In genomic region chr1:45948988-45949387, GRCm38 (mm10) we compare ENCODE assay signal across 31 mouse cellular contexts. TPM values are rescaled to one million over a fixed set of nuclear protein-coding genes. Genes with fewer than 3 reads are reported as not detected.
A peak's percentile ranks its signal among the peaks of the same experiment; 100 is the strongest.
DNase-seq lines count a peak whose midpoint lies in the region; ATAC-seq and TF ChIP-seq lines count a peak whose summit lies in the region.
"Had no signal": no experiment of that assay in that cellular context is flagged by ENCODE, and none has a peak within 500 bp of the region (broad histone marks: within the 10 kb centered on the region; RNA-seq: fewer than 3 reads in every experiment).

No protein-coding gene starts in this region.

- no peak for ATAC-seq in hindbrain, postnatal 0 days
- no peak for ATAC-seq in hindbrain, embryonic 12.5 days (ENCODE audit: low FRiP score)
- ATAC-seq in liver, embryonic 12.5 days: no peak
- ATAC-seq in Patski: no peak
- ATAC-seq: forebrain, embryonic 14.5 days; hindbrain, embryonic 16.5 days had no signal

- H3K4me2 ChIP-seq in hindbrain, postnatal 0 days (ENCODE audit: low read depth, low read length): no peak overlapping the region
- no peak overlapping the region for H3K4me2 ChIP-seq in hindbrain, embryonic 12.5 days (replicated peaks)
- no peak overlapping the region for H3K4me2 ChIP-seq in liver, embryonic 12.5 days
- H3K4me2 ChIP-seq: embryonic facial prominence, embryonic 15.5 days; heart, embryonic 12.5 days; limb, embryonic 13.5 days had no signal

- H3K9me3 ChIP-seq in hindbrain, postnatal 0 days (ENCODE audit: low read length): no peaks in the 10 kb centered on the region
- H3K9me3 ChIP-seq in hindbrain, embryonic 12.5 days (replicated peaks): no peaks in the 10 kb centered on the region
- H3K9me3 ChIP-seq in liver, embryonic 12.5 days (replicated peaks): no peaks in the 10 kb centered on the region
- H3K9me3 ChIP-seq: embryonic facial prominence, embryonic 15.5 days; heart, embryonic 12.5 days; limb, embryonic 13.5 days had no signal

- no peak overlapping the region for H3K4me3 ChIP-seq in hindbrain, postnatal 0 days (ENCODE audit: low read length)
- no peak overlapping the region for H3K4me3 ChIP-seq in hindbrain, embryonic 12.5 days
- H3K4me3 ChIP-seq in liver, adult 2 months (ENCODE audit: insufficient read depth, low read depth, low read length): no peak overlapping the region
- H3K4me3 ChIP-seq in liver, embryonic 12.5 days: no peak overlapping the region
- H3K4me3 ChIP-seq: embryonic facial prominence, embryonic 15.5 days; heart, embryonic 12.5 days; limb, embryonic 13.5 days had no signal

- TF ChIP-seq POLR2A in liver, adult 2 months (IDR thresholded peaks at IDR 0.05; ENCODE audit: extremely low read depth, insufficient read depth, low read length): no peak

- H3K27me3 ChIP-seq in hindbrain, postnatal 0 days (ENCODE audit: insufficient read depth, low read length): no peaks in the 10 kb centered on the region
- no peaks in the 10 kb centered on the region for H3K27me3 ChIP-seq in hindbrain, embryonic 12.5 days
- no peaks in the 10 kb centered on the region for H3K27me3 ChIP-seq in liver, adult 2 months (ENCODE audit: control insufficient read depth, insufficient read depth, low read length)
- no peaks in the 10 kb centered on the region; the same call in 1 of the 2 replicates for H3K27me3 ChIP-seq in liver, embryonic 12.5 days (replicated peaks)
- peaks cover 9% of the 10 kb centered on the region for H3K27me3 ChIP-seq in Patski
- H3K27me3 ChIP-seq: embryonic facial prominence, embryonic 15.5 days; heart, embryonic 12.5 days; limb, embryonic 13.5 days had no signal

- DNase-seq in hindbrain, postnatal 0 days (ENCODE audit: low spot score): no peak
- peak; percentile 31 for DNase-seq in liver, adult 2 months (ENCODE audit: extremely low read depth, low read depth, low spot score)
- DNase-seq in A20 (ENCODE audit: low read depth, low spot score) (peak; percentile 7), Patski (ENCODE audit: low read depth, low spot score) (no peak)
- DNase-seq in cerebellum, adult 18-20 months: no peak
- DNase-seq: cerebellum, adult 9-11 months; gastrocnemius, postnatal 14 days; heart, adult 11 months; heart, postnatal 14 days; kidney, adult 11 months; kidney, postnatal 10 days; layer of hippocampus, postnatal 36 days; lung, adult 18-20 months; lung, postnatal 4 days; midbrain, embryonic 14.5 days had no signal

- no peaks in the 10 kb centered on the region for H3K4me1 ChIP-seq in hindbrain, postnatal 0 days (ENCODE audit: insufficient read depth, low read length)
- no peaks in the 10 kb centered on the region for H3K4me1 ChIP-seq in hindbrain, embryonic 12.5 days
- no peaks in the 10 kb centered on the region for H3K4me1 ChIP-seq in liver, adult 2 months (ENCODE audit: control insufficient read depth, insufficient read depth, low read length)
- no peaks in the 10 kb centered on the region for H3K4me1 ChIP-seq in liver, embryonic 12.5 days
- H3K4me1 ChIP-seq: embryonic facial prominence, embryonic 15.5 days; heart, embryonic 12.5 days; limb, embryonic 13.5 days had no signal

- TF ChIP-seq CTCF in hindbrain, postnatal 0 days (IDR thresholded peaks at IDR 0.05; ENCODE audit: low read depth): peak; percentile 14; the same call in 1 of the 2 replicates
- 0 out of 2 replicates have a peak, but pooled peaks have one; percentile 3 for TF ChIP-seq CTCF in liver, adult 2 months (IDR thresholded peaks at IDR 0.05; ENCODE audit: low read depth, low read length)
- peak; percentile 32 for TF ChIP-seq CTCF in Patski (IDR thresholded peaks at IDR 0.05)

- CTCF ChIA-PET in Patski (lab: Charles Lee): interaction anchor here (0.7 to 2.9 kb wide), 9 partner anchors 9 to 133 kb away, joined by 3 to 12 read pairs (median 3); no protein-coding TSS in a partner anchor

- no peak overlapping the region for H3K9ac ChIP-seq in hindbrain, postnatal 0 days (replicated peaks; ENCODE audit: low read length)
- no peak overlapping the region for H3K9ac ChIP-seq in hindbrain, embryonic 12.5 days
- no peak overlapping the region for H3K9ac ChIP-seq in liver, adult 2 months (ENCODE audit: low read depth, low read length)
- H3K9ac ChIP-seq in liver, embryonic 12.5 days: no peak overlapping the region
- H3K9ac ChIP-seq: embryonic facial prominence, embryonic 15.5 days; heart, embryonic 12.5 days; limb, embryonic 13.5 days had no signal

- POLR2A ChIA-PET in Patski (lab: Charles Lee): no interaction called here

- H3K36me3 ChIP-seq in hindbrain, postnatal 0 days (ENCODE audit: insufficient read depth, low read length): no peaks in the 10 kb centered on the region
- H3K36me3 ChIP-seq in hindbrain, embryonic 12.5 days: no peaks in the 10 kb centered on the region
- no peaks in the 10 kb centered on the region for H3K36me3 ChIP-seq in liver, adult 2 months (ENCODE audit: control insufficient read depth, insufficient read depth, low read length)
- no peaks in the 10 kb centered on the region for H3K36me3 ChIP-seq in liver, embryonic 12.5 days
- H3K36me3 ChIP-seq: embryonic facial prominence, embryonic 15.5 days; heart, embryonic 12.5 days; limb, embryonic 13.5 days had no signal

- no peaks in the 10 kb centered on the region for H3K79me2 ChIP-seq in liver, adult 2 months (ENCODE audit: control insufficient read depth, insufficient read depth, low read length)

- 85% methylated on average over 2 of the region's 2 CpGs for WGBS in hindbrain, postnatal 0 days
- WGBS in hindbrain, embryonic 12.5 days: 75% methylated on average over 2 of the region's 2 CpGs
- 43% methylated on average over 2 of the region's 2 CpGs for WGBS in liver, adult 2 months
- 48% methylated on average over 2 of the region's 2 CpGs for WGBS in liver, embryonic 12.5 days (ENCODE audit: insufficient replicate concordance)

- no peak overlapping the region for H3K27ac ChIP-seq in hindbrain, postnatal 0 days
- no peak overlapping the region for H3K27ac ChIP-seq in hindbrain, embryonic 12.5 days
- H3K27ac ChIP-seq in liver, adult 2 months (replicated peaks; ENCODE audit: insufficient read depth, low read depth, low read length): no peak overlapping the region
- H3K27ac ChIP-seq in liver, embryonic 12.5 days: no peak overlapping the region
- H3K27ac ChIP-seq: embryonic facial prominence, embryonic 15.5 days; limb, embryonic 13.5 days had no signal

- in situ Hi-C loops in Patski (cut with MboI; ENCODE audit: low pct_unique_long_range_greater_than_20kb): no loop called here

RNA-seq across cellular contexts. Expression of gene Slc40a1, which starts 22.7 kb away (rescaled TPM):
- total RNA-seq in hindbrain, postnatal 0 days (2014; rRNA removed): 14.4 and 15.7 TPM in 2 replicates
- polyA plus RNA-seq in hindbrain, postnatal 0 days (2015; fragmentation: Nextera tagmentation; extraction: Ambion mirVana): 26.6 and 30.1 TPM in 2 replicates
- 20.9 and 21.4 TPM in 2 replicates for polyA plus RNA-seq in hindbrain, embryonic 12.5 days (2016; fragmentation: Nextera tagmentation; extraction: Ambion mirVana)
- 124 and 166 TPM in 2 replicates for total RNA-seq in liver, adult 2 months (2014; rRNA removed)
- polyA plus RNA-seq in liver, adult 2 months (2012; rRNA removed): 42.6 and 47.4 TPM in 2 replicates
- polyA plus RNA-seq in liver, embryonic 12.5 days (2016; fragmentation: Nextera tagmentation; extraction: Ambion mirVana): 85.3 and 85.7 TPM in 2 replicates
- 42.1 TPM for polyA plus RNA-seq in Patski (2021)

RNA-seq across cellular contexts. Expression of gene Gm5269, which starts 58.9 kb away (rescaled TPM):
- not detected in 2 replicates for total RNA-seq in hindbrain, postnatal 0 days (2014; rRNA removed)
- not detected in 2 replicates for polyA plus RNA-seq in hindbrain, postnatal 0 days (2015; fragmentation: Nextera tagmentation; extraction: Ambion mirVana)
- not detected in 2 replicates for polyA plus RNA-seq in hindbrain, embryonic 12.5 days (2016; fragmentation: Nextera tagmentation; extraction: Ambion mirVana)
- total RNA-seq in liver, adult 2 months (2014; rRNA removed): not detected in 2 replicates
- not detected in 2 replicates for polyA plus RNA-seq in liver, adult 2 months (2012; rRNA removed)
- not detected in 2 replicates for polyA plus RNA-seq in liver, embryonic 12.5 days (2016; fragmentation: Nextera tagmentation; extraction: Ambion mirVana)
- polyA plus RNA-seq in Patski (2021): not detected
- total RNA-seq: adrenal gland, postnatal 36 days; common myeloid progenitor, adult 5-6 weeks; gastrocnemius, postnatal 14 days; heart, postnatal 14 days; layer of hippocampus, adult 18-20 months; layer of hippocampus, postnatal 36 days; left cerebral cortex, postnatal 25 days; megakaryocyte-erythroid progenitor cell, adult 5-6 weeks had no signal
- polyA plus RNA-seq: embryonic facial prominence, embryonic 15.5 days; forebrain, embryonic 14.5 days; heart, embryonic 12.5 days; hindbrain, embryonic 16.5 days; limb, embryonic 13.5 days; midbrain, embryonic 14.5 days; neural tube, embryonic 11.5 days; small intestine, adult 2 months; stomach, embryonic 16.5 days; thymus, postnatal 0 days had no signal

Comparison
In these comparisons a context has a peak if more than half of its experiments do, and no peak if none do; other contexts are left out.
1. DNase-seq: peak in liver, adult 2 months (single experiment) and A20 (single experiment); none in hindbrain, postnatal 0 days (single experiment), Patski (single experiment) and cerebellum, adult 18-20 months (0 of 2).
2. Peak in every context shown above with its lines, with median percentiles within 50 percentile points of each other: CTCF ChIP-seq.